Mouse (Mus musculus) monocyte, adult 5-6 weeks (primary cell): ENCODE results near the gene Acot13. TPM values are rescaled to one million over a fixed set of nuclear protein-coding genes. Genes with fewer than 3 reads are reported as not detected.
A peak's percentile ranks its signal among the peaks of the same experiment; 100 is the strongest.

ENCODE experiments used
- ATAC-seq: fragments of 153-309, 156-312 bp; replicated peaks from 2 replicates; pipeline ENCODE4 v1.8.0; 2017; ENCODE audit warnings: mild to moderate bottlenecking; ENCODE audit not compliant: low TSS enrichment, insufficient number of reproducible peaks, severe bottlenecking, poor library complexity, low FRiP score
- total RNA-seq: library from RNA; stranded (forward); fragments of 200-1000, 200-491, 200-594 nt; gene quantifications from 3 replicates; pipeline ENCODE4 v1.2.3, GENCODE M21; 2017

Gene Acot13
- total RNA-seq, 1 experiment from 2014 or later = 33.2 TPM

GRCm38 (mm10) chr13:24832811-24833155, 1.4 kb upstream of the Acot13 start:
- ATAC-seq = no peak

DNA sequence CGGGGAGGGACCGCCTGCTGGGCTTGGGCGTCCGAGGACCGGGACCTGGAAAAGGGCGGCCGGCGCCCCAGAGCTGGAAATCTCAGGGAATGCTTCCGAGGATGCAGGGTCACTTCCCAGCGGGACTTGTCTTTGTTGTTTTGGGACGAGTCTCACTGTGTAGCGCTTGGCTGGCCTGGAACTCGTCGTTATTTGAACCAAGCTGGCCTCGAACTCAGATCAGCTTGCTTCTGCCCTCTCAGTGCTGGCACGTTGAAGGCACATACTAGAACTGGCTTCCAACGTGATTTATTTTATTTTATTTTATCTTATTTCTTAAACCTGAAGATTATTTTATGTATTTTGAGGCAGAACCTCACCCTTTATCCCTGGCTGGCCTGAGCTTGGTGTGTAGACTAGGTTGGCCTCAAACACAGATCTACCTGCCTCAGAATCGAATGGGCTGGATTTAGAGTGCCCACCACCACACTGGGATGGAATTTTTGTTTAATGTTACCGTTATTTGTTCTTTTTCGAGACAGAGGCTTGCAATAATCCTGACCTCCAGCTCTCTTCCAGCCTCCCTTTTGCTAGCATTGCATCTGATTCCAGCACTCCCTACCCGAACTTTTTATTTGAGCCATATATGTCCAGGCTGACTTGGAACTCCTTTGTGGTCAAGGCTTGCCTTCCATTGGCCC, 931 bp upstream of the Acot13 start:
- no peak for ATAC-seq

GRCm38 (mm10) chr13:24830756-24831352, 486 bp downstream of the Acot13 start:
- ATAC-seq = no peak

DNA sequence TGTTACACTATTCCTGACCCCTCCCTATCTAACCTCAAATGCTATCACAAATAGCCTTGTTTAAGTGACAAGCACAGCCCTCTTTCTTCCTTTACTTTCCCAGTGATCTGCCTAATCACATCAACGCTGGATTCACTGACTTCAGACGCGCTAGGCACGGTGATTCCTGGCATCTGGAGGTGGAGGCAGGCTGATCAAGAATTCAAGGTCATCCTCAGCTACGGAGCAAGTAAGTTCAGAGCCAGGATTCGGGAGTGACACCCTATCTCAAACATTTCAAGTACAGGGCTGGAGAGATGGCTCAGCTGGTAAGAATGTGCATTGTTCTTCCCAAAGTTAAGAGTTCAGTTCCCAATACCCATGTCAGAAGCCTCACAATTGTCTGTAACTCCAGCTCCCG, 5.2 kb downstream of the Acot13 start:
- ATAC-seq = no peak

GRCm38 (mm10) chr13:24825587-24825986, 5.8 kb downstream of the Acot13 start:
- ATAC-seq = no peak

- ATAC-seq = no peak
Observed at GRCm38 (mm10) chr13:24824647-24825046, 6.7 kb downstream of the Acot13 start.

DNA sequence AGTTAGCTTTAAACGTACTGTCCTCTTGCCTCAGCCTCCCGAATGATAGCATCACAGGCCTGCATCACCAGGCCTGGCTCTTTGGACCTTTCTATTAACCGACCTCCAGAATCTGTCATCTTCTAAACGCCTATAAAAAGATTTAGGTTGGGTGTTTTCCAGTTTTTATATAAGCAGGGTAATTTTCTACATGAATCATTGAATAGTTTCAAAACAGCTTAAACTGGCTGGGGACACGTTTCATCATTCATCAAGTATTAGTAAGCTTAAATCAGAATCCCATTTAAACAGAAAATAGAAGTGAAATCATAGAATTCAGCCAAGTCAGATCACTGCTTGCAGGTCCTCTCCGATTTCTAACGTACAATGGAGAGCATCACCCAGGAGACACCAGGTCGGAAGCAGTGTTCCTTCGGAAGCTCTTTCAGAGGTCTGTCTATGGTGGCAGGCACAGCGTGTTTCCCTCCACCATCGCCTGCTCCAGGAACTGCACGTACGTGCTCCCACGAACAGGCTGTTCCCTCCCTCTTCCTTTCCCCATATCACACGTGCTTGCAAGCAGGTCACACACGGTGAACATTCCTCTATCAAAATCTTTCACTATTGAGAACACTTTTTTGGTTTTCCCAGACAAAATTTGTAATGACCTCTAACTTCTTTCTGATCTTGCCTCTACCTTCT, 8.5 kb downstream of the Acot13 start:
- ATAC-seq = no peak

- no peak for ATAC-seq
Observed at GRCm38 (mm10) chr13:24819931-24820330, 11.4 kb downstream of the Acot13 start.

DNA sequence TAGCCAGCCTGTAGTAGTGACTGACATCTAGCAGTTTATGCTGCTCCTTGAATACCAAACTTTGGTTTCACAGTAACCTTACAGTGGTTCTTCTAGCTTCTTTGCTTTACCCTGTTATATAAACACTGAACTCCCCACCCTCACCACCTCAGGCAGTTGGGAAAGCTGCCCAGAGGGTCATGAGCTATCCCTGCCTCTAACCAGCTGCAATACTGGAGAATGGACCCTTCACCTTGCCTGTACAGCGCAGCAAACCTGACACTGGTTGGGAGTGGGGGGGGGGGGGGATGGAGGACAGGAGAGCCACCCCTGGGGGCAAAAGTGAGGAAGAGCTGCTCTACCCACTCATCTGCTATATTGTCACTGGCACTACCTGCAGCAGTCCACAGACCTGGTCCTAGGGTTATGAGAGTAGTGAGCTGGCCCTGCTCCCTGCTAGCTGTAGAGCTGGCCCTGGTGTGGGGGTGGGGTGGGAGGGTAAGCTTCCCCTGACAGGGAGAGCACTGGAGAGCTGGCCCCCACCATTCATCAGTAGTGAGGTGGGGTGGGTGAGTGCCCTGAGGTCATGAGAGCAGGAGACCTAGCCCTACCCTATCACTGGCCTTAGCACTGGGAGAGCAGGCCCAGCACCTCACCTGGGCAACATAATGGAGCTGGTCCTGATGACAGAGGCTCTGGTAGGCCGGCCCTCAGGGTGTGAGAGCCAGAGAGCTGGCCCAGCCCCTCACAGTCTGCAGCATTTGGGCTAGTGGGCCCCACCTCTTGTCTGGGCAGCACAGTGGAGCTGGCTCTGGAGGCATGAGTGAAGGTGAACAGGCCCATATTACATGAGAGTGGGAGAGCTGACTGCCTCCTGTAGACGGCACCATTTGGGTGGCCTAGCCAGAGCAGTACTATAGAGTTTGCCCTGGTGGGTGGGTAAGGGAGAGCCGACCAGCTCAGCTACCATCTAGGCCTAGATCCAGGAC, 14.9 kb downstream of the Acot13 start:
- peak; percentile 17 for ATAC-seq

GRCm38 (mm10) chr13:24814616-24815015, 16.7 kb downstream of the Acot13 start:
- no peak for ATAC-seq

DNA sequence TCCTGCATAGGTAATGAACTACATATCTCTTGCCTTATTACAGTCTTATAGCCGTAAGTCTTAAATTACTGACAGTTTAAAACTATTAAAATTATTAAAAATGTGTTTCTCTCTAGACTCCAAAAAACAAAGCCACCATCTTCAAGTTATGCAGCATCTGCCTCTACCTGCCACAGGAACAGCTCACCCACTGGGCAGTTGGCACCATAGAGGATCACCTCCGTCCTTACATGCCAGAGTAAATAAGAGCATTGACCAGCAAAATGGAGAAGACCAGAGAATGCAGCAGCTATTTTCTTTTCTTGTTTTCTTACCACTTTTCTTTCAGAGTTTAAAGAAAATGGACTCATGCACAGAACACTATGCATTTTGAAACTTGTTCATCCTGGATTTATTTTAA, 18.8 kb downstream of the Acot13 start:
- ATAC-seq = no peak

DNA sequence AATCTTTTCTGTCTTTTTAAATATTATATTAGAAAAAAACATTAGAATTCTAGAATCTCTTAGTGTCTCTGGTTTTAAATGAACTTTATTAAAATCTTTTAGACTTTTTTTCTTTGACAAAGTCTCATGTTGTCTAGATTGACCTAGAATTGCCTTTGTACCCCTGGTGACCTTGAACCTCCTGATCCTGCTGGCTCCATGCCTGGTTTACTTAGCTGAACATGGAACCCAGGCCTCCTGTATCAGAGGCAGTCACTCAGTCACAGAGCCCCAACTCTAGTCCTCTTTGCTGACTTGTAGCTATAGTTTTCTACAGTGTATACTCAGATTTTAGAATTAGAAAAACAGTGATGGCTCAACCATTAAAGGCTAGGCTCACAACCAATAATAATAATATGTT, 25.3 kb downstream of the Acot13 start:
- no peak for ATAC-seq

DNA sequence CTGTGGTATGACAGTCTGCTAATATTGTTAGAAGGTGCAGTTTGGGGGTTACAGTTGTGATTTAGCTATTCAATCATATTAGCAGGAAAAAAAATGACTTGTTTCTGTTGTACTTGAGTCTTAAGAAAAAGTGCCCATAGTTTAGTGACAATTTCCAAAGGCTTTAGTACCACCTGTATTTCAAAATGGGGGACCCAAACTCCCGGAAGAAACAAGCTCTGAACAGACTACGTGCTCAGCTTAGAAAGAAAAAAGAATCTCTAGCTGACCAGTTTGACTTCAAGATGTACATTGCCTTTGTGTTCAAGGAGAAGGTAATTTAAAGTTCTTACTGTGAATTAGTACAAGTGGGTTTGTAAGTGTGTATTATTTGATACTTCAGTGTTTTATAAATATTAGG, 28.1 kb downstream of the Acot13 start:
- no peak for ATAC-seq

DNA sequence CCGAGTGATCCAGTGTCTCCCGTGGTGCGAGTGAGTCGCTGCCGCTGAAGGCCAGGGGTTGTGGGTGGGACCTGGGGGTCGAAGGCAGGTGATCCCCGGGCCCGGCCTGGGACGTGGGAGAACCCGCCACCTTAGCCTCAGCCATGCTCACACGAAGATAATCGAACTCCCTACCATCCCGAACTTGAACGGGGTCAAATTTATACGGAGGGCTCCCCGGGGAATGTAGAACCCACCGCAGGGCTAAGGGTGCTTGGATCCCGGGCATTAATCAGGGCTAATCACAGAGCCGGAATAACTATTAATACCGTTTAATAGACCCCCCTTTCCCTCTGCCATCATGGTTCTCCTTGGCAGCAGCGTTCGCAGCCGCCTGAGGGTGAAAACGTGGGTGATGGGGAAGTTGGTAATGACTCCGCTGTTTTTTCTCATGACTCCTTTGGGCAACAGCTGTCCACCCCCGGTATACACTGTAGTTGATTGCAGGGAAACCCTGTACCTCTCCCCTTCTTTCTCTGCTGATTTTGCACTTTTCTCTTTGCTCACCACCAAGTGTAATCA, 29.1 kb downstream of the Acot13 start:
- peak; percentile 50 for ATAC-seq

DNA sequence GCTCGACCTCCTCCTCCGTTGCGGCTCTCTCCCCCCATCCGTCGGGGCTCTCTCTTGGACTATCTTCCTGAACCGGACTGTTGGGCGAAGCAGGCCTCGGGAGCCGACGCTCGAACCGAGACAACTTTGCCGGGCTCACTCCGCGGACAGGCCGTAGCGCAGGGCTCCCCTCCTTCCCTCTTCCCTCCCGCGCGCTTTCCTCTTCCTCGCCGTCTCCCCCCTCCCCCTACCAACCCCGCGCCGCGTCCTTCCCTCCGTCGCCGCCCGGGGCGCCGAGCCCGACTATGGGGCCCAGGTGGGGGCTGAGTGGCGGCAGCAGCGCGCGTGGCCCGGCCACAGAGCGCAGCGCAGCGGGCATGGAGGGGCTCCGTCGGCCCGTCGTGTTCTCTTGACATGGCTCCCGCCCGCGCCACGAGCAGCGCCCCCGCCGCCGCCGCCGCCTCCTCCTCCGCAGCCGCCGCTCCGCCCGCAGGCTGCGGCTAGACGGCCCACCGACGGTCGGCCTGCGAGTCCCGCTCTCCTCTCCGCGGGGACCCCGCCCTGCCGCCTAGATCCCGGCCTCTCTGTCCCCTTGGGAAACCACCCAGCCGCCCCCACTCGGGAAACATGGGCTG, 29.9 kb downstream of the Acot13 start, which contains the start of gene BC005537:
BC005537 (plus strand) TSS at position 350 of the 614 bp plus-strand sequence.
- peak; percentile 13; the same call in 1 of the 2 replicates for ATAC-seq

GRCm38 (mm10) chr13:24800674-24801307, 30.5 kb downstream of the Acot13 start:
- ATAC-seq = peak; percentile 91

DNA sequence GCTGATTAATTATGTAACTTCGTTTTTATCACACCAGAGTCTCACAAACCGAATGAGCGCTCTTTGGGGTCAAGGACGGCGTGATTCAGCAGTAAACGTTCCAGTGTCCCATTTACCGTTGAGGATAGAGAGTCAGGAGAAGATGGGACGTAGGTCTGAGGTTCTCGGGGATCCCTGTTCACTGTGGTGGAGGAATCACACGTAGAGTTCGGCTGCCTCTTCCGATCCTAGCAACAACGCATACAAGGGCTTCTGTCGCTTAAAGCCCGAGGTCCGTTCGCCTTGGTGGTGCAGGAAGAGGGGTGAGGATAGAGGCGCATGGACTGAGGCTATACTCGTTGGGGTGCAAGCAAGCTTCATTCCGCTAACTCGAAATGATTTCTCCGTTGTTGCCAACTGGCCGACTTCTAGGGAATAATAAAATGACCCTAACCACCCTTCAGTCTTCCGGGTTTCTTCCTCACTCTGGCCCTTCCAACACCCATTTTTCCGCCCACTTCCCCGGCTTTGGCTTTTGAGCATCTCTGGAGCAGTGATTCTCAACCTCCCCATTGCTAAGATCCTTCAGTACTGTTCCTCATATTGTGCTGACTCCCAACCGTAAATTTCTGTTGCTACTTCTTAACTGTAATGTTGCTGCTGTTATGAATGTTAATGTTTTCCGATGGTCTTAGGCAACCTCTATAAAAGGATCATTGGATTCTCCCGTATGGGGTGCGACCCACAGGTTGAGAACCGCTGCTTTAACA, 31.2 kb downstream of the Acot13 start:
- ATAC-seq = peak; percentile 13; the same call in 1 of the 2 replicates
